ENCODE assay signal across 8 mouse cellular contexts in the genomic region with DNA sequence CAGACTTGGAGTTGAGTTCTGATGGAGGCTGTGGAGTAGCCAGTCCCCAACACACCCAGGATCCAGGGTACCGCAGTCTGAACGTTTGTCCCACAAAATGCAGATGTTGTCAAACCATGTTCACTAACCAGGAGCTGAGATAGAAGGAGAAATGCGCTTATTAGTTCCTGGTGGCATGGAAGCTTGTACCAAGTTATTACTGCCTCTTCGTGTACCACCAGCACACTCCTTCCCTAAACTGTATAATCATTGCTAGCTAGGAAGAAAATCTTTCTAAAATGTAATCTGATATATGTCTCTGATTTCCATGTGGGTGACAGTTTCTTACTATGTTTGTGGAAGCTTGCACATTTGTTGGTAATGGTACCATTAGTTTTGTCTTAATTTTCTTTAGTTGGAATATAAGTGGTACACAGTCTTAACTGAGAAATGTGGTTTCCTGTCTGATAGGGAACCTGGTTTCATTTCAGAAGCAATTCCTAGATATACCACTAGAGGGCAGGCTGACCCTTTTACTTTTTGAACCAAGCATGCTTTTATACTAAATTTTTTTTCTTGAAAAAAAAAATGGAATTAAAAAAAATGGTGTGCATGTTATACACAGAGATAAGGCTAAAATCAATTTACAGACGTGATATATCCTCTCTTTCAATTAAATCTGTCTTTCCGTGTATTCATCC.
DNase-seq lines count a peak whose midpoint lies in the region; ATAC-seq and TF ChIP-seq lines count a peak whose summit lies in the region.

No protein-coding gene starts in this region.

- H3K27ac ChIP-seq in heart, embryonic 12.5 days (ENCODE audit: poor library complexity, severe bottlenecking) = no peak overlapping the region
- no peak overlapping the region for H3K27ac ChIP-seq in lung, postnatal 0 days (ENCODE audit: low read length)

- TF ChIP-seq CTCF in brain, embryonic 14.5 days (IDR thresholded peaks at IDR 0.05; ENCODE audit: borderline replicate concordance, extremely low read depth, insufficient read depth, insufficient read length) = peak; percentile 24; the same call in 1 of the 2 replicates
- peak; percentile 76 for TF ChIP-seq CTCF in lung, postnatal 0 days (IDR thresholded peaks at IDR 0.05)

- H3K9me3 ChIP-seq in heart, embryonic 12.5 days (replicated peaks) = no peaks in the 10 kb centered on the region
- no peaks in the 10 kb centered on the region for H3K9me3 ChIP-seq in lung, postnatal 0 days (ENCODE audit: low read length)

- no peak for ATAC-seq in heart, embryonic 12.5 days (ENCODE audit: insufficient number of reproducible peaks, low FRiP score)
- ATAC-seq in lung, postnatal 0 days = no peak

- H3K9ac ChIP-seq in heart, embryonic 12.5 days = no peak overlapping the region
- H3K9ac ChIP-seq in lung, postnatal 0 days (replicated peaks; ENCODE audit: low read depth) = no peak overlapping the region

- H3K27me3 ChIP-seq in heart, embryonic 12.5 days (replicated peaks) = no peaks in the 10 kb centered on the region
- H3K27me3 ChIP-seq in lung, postnatal 0 days (replicated peaks; ENCODE audit: insufficient read depth, low read length) = no peaks in the 10 kb centered on the region

- WGBS in heart, embryonic 12.5 days = 58% methylated on average over 6 of the region's 6 CpGs
- WGBS in lung, postnatal 0 days = 54% methylated on average over 6 of the region's 6 CpGs

- no peaks in the 10 kb centered on the region for H3K4me1 ChIP-seq in heart, embryonic 12.5 days (replicated peaks)
- H3K4me1 ChIP-seq in lung, postnatal 0 days (ENCODE audit: insufficient read depth, low read depth, low read length) = no peaks in the 10 kb centered on the region

- no peak overlapping the region for H3K4me3 ChIP-seq in heart, embryonic 12.5 days
- H3K4me3 ChIP-seq in lung, postnatal 0 days (ENCODE audit: low read depth, low read length) = no peak overlapping the region

- DNase-seq in heart, postnatal 10 days = peak; percentile 47 to 71
- peak; percentile 35 for DNase-seq in right cerebral cortex, adult 18-20 months
- DNase-seq in right cerebral cortex, postnatal 14 days = no peak
- DNase-seq in brain, embryonic 14.5 days (ENCODE audit: low read depth) = peak; percentile 69
- peak; percentile 55 for DNase-seq in lung, postnatal 0 days (ENCODE audit: low spot score)
- no peak for DNase-seq in adrenal gland, adult 2 months
- no peak for DNase-seq in frontal cortex, postnatal 10 days (ENCODE audit: low spot score in 2 of 2)

- H3K36me3 ChIP-seq in heart, embryonic 12.5 days = no peaks in the 10 kb centered on the region
- no peaks in the 10 kb centered on the region for H3K36me3 ChIP-seq in lung, postnatal 0 days (ENCODE audit: insufficient read depth, low read length)

- no peak for TF ChIP-seq POLR2A in brain, embryonic 14.5 days (IDR thresholded peaks at IDR 0.05; ENCODE audit: borderline replicate concordance, extremely low read depth, insufficient read depth, insufficient read length, poor library complexity, severe bottlenecking)

- intact Hi-C loops in heart, postnatal 10 days (cut with DNase I) = loop anchor here (2.0 to 5.0 kb wide), 3 partner anchors 152 to 328 kb away; no protein-coding TSS in a partner anchor

- H3K4me2 ChIP-seq in heart, embryonic 12.5 days = no peak overlapping the region
- H3K4me2 ChIP-seq in lung, postnatal 0 days (replicated peaks; ENCODE audit: low read depth, low read length) = no peak overlapping the region

- no peak for TF ChIP-seq EP300 in lung, postnatal 0 days (IDR thresholded peaks at IDR 0.05)

Comparison
In these comparisons a context has a peak if more than half of its experiments do, and no peak if none do; other contexts are left out.
1. DNase-seq: peak in heart, postnatal 10 days (2 of 2), right cerebral cortex, adult 18-20 months (single experiment), brain, embryonic 14.5 days (single experiment) and lung, postnatal 0 days (single experiment); none in right cerebral cortex, postnatal 14 days (single experiment), adrenal gland, adult 2 months (single experiment) and frontal cortex, postnatal 10 days (0 of 2).